Mouse (Mus musculus) midbrain, embryonic 12.5 days (tissue): ENCODE measurements around the gene Sgsm1. TPM values are rescaled to one million over a fixed set of nuclear protein-coding genes. Genes with fewer than 3 reads are reported as not detected.

Experiments used
- ATAC-seq: fragments of 200-750 bp; cut with Nextera tagmentation; 2 replicates; pipeline ENCODE4 v1.8.0; 2017; ENCODE audit warnings: low read depth, moderate TSS enrichment, moderate library complexity; ENCODE audit not compliant: low FRiP score
- H3K27ac ChIP-seq: fragments of 300-500 bp; sonication (generic); replicated peaks from 2 replicates; pipeline ENCODE4 v1.5.1; 2016; ENCODE audit warnings: mild to moderate bottlenecking
- H3K27me3 ChIP-seq: fragments of 300-500 bp; sonication (generic); 2 replicates; pipeline ENCODE4 v1.6.1; 2016; ENCODE audit warnings: mild to moderate bottlenecking
- H3K36me3 ChIP-seq: fragments of 300-500 bp; sonication (generic); 2 replicates; pipeline ENCODE4 v1.6.1; 2016
- H3K4me1 ChIP-seq: fragments of 300-500 bp; sonication (generic); 2 replicates; pipeline ENCODE4 v1.6.1; 2016
- H3K4me2 ChIP-seq: fragments of 300-500 bp; sonication (generic); replicated peaks from 2 replicates; pipeline ENCODE4 v1.6.1; 2016; ENCODE audit warnings: mild to moderate bottlenecking, moderate library complexity
- H3K4me3 ChIP-seq: fragments of 300-500 bp; sonication (generic); 2 replicates; pipeline ENCODE4 v1.5.1; 2016; ENCODE audit warnings: mild to moderate bottlenecking
- H3K9ac ChIP-seq: fragments of 300-500 bp; sonication (generic); replicated peaks from 2 replicates; pipeline ENCODE4 v1.6.1; 2016; ENCODE audit warnings: mild to moderate bottlenecking, moderate library complexity
- H3K9me3 ChIP-seq: fragments of 300-500 bp; sonication (generic); 2 replicates; pipeline ENCODE4 v1.6.1; 2016; ENCODE audit warnings: mild to moderate bottlenecking
- whole genome bisulfite sequencing: fragments of 180-500 bp; shearing (Covaris S2); methylation state at CpG from one replicate; pipeline ENCODE4 v1.1.7; 2016; 5-methylcytosine and 5-hydroxymethylcytosine counted together
- polyA plus RNA-seq: library from polyadenylated mRNA; unstranded; fragments of >200 nt; fragmentation: Nextera tagmentation; extraction: Ambion mirVana; gene quantifications from 2 replicates; pipeline ENCODE4 v1.2.1, GENCODE M21; 2016

Sgsm1 gene
- polyA plus RNA-seq, 1 experiment from 2014 or later: 19.5 TPM

GRCm38 (mm10) chr5:113292832-113293231 is 17.8 kb downstream of the Sgsm1 start:
- Histone ChIP-seq H3K27ac (no peak overlapping the region), H3K4me2 (no peak overlapping the region), H3K4me1 (peaks cover 16% of the 10 kb centered on the region), H3K36me3 (no peaks in the 10 kb centered on the region), H3K27me3 (peaks cover 47% of the 10 kb centered on the region), H3K4me3 (no peak overlapping the region), H3K9ac (no peak overlapping the region), H3K9me3 (no peaks in the 10 kb centered on the region)
- ATAC-seq: no peak
- 66% methylated on average over 8 of the region's 8 CpGs for WGBS

GRCm38 (mm10) chr5:113292179-113292578 is 18.4 kb downstream of the Sgsm1 start:
- Histone ChIP-seq H3K9me3 (no peaks in the 10 kb centered on the region), H3K4me3 (no peak overlapping the region), H3K4me2 (no peak overlapping the region), H3K4me1 (peaks cover 17% of the 10 kb centered on the region), H3K36me3 (no peaks in the 10 kb centered on the region), H3K27me3 (peaks cover 53% of the 10 kb centered on the region), H3K27ac (no peak overlapping the region), H3K9ac (no peak overlapping the region)
- no peak for ATAC-seq
- WGBS: 13% methylated on average over 8 of the region's 8 CpGs

GRCm38 (mm10) chr5:113291125-113291524 is 19.5 kb downstream of the Sgsm1 start:
- H3K27me3 ChIP-seq: peaks cover 63% of the 10 kb centered on the region
- H3K27ac ChIP-seq: no peak overlapping the region
- H3K4me2 ChIP-seq: no peak overlapping the region
- WGBS: 75% methylated on average over 4 of the region's 4 CpGs
- H3K36me3 ChIP-seq: no peaks in the 10 kb centered on the region
- no peak overlapping the region for H3K9ac ChIP-seq
- peaks cover 24% of the 10 kb centered on the region for H3K4me1 ChIP-seq
- no peak for ATAC-seq
- H3K9me3 ChIP-seq: no peaks in the 10 kb centered on the region
- H3K4me3 ChIP-seq: no peak overlapping the region

GRCm38 (mm10) chr5:113290149-113290548 is 20.4 kb downstream of the Sgsm1 start:
- Histone ChIP-seq H3K4me1 (peaks cover 20% of the 10 kb centered on the region), H3K36me3 (no peaks in the 10 kb centered on the region), H3K4me3 (no peak overlapping the region), H3K9ac (no peak overlapping the region), H3K27ac (no peak overlapping the region), H3K9me3 (no peaks in the 10 kb centered on the region), H3K27me3 (peaks cover 72% of the 10 kb centered on the region), H3K4me2 (no peak overlapping the region)
- ATAC-seq: no peak
- 35% methylated on average over 14 of the region's 14 CpGs for WGBS

GRCm38 (mm10) chr5:113288490-113288889 is 22.1 kb downstream of the Sgsm1 start:
- Histone ChIP-seq H3K4me1 (peaks cover 20% of the 10 kb centered on the region), H3K9ac (no peak overlapping the region), H3K27me3 (peaks cover 70% of the 10 kb centered on the region), H3K27ac (no peak overlapping the region), H3K4me3 (no peak overlapping the region), H3K36me3 (no peaks in the 10 kb centered on the region), H3K9me3 (no peaks in the 10 kb centered on the region), H3K4me2 (no peak overlapping the region)
- 46% methylated on average over 13 of the region's 13 CpGs for WGBS
- ATAC-seq: no peak

- no peak for ATAC-seq
- Histone ChIP-seq H3K4me1 (peaks cover 18% of the 10 kb centered on the region), H3K4me3 (no peak overlapping the region), H3K9me3 (no peaks in the 10 kb centered on the region), H3K9ac (no peak overlapping the region), H3K36me3 (no peaks in the 10 kb centered on the region), H3K27ac (no peak overlapping the region), H3K4me2 (no peak overlapping the region), H3K27me3 (peaks cover 68% of the 10 kb centered on the region)
- WGBS: 49% methylated on average over 5 of the region's 5 CpGs
These were observed 22.8 kb downstream of the Sgsm1 start for GRCm38 (mm10) chr5:113287762-113288161.

- H3K27ac ChIP-seq: no peak overlapping the region
- no peaks in the 10 kb centered on the region for H3K36me3 ChIP-seq
- WGBS: 2% methylated on average over 56 of the region's 60 CpGs
- H3K9ac ChIP-seq: no peak overlapping the region
- peaks cover 63% of the 10 kb centered on the region for H3K27me3 ChIP-seq
- ATAC-seq: no peak
- H3K4me2 ChIP-seq: peak overlapping the region; percentile 54
- H3K4me3 ChIP-seq: peak overlapping the region; percentile 27
- H3K9me3 ChIP-seq: no peaks in the 10 kb centered on the region
- peaks cover 10% of the 10 kb centered on the region for H3K4me1 ChIP-seq
These were observed 23.7 kb downstream of the Sgsm1 start for GRCm38 (mm10) chr5:113286591-113287520.

- H3K9me3 ChIP-seq: no peaks in the 10 kb centered on the region
- H3K4me2 ChIP-seq: no peak overlapping the region
- no peak overlapping the region for H3K9ac ChIP-seq
- no peak for ATAC-seq
- 78% methylated on average over 11 of the region's 11 CpGs for WGBS
- no peak overlapping the region for H3K4me3 ChIP-seq
- H3K4me1 ChIP-seq: peaks cover 10% of the 10 kb centered on the region
- H3K27ac ChIP-seq: no peak overlapping the region
- H3K27me3 ChIP-seq: peaks cover 57% of the 10 kb centered on the region
- 0 out of 2 replicates have a peak, but pooled peaks cover 3% of the 10 kb centered on the region for H3K36me3 ChIP-seq
These were observed 24.5 kb downstream of the Sgsm1 start for GRCm38 (mm10) chr5:113286048-113286447.

- H3K36me3 ChIP-seq: 0 out of 2 replicates have a peak, but pooled peaks cover 3% of the 10 kb centered on the region
- no peaks in the 10 kb centered on the region for H3K9me3 ChIP-seq
- H3K4me3 ChIP-seq: no peak overlapping the region
- peaks cover 52% of the 10 kb centered on the region for H3K27me3 ChIP-seq
- H3K4me1 ChIP-seq: peaks cover 13% of the 10 kb centered on the region
- H3K27ac ChIP-seq: no peak overlapping the region
- no peak for ATAC-seq
- no peak overlapping the region for H3K4me2 ChIP-seq
- 62% methylated on average over 16 of the region's 16 CpGs for WGBS
- H3K9ac ChIP-seq: no peak overlapping the region
These were observed 25.0 kb downstream of the Sgsm1 start for GRCm38 (mm10) chr5:113285541-113285940.

- Histone ChIP-seq H3K4me1 (peaks cover 23% of the 10 kb centered on the region), H3K9ac (no peak overlapping the region), H3K27me3 (peaks cover 36% of the 10 kb centered on the region), H3K9me3 (no peaks in the 10 kb centered on the region), H3K4me3 (no peak overlapping the region), H3K36me3 (peaks cover 5% of the 10 kb centered on the region; the same call in 1 of the 2 replicates), H3K27ac (no peak overlapping the region), H3K4me2 (no peak overlapping the region)
- whole genome bisulfite sequencing: 84% methylated on average over 2 of the region's 2 CpGs
- no peak for ATAC-seq
These were observed 26.9 kb downstream of the Sgsm1 start for GRCm38 (mm10) chr5:113283726-113284125.

GRCm38 (mm10) chr5:113281557-113281956 is 29.0 kb downstream of the Sgsm1 start:
- Histone ChIP-seq H3K9ac (no peak overlapping the region), H3K4me1 (peaks cover 15% of the 10 kb centered on the region), H3K27ac (no peak overlapping the region), H3K36me3 (peaks cover 24% of the 10 kb centered on the region), H3K4me2 (no peak overlapping the region), H3K9me3 (no peaks in the 10 kb centered on the region), H3K27me3 (peaks cover 14% of the 10 kb centered on the region; the same call in 1 of the 2 replicates), H3K4me3 (no peak overlapping the region)
- 93% methylated on average over 7 of the region's 7 CpGs for WGBS
- no peak for ATAC-seq

GRCm38 (mm10) chr5:113280138-113280856 is 30.3 kb downstream of the Sgsm1 start:
- Histone ChIP-seq H3K4me1 (peaks cover 14% of the 10 kb centered on the region; the same call in 1 of the 2 replicates), H3K36me3 (peaks cover 36% of the 10 kb centered on the region), H3K27ac (peak overlapping the region; percentile 39), H3K27me3 (peaks cover 2% of the 10 kb centered on the region; the same call in 1 of the 2 replicates), H3K4me2 (peak overlapping the region; percentile 56), H3K9ac (peak overlapping the region; percentile 51), H3K4me3 (peak overlapping the region; percentile 41), H3K9me3 (no peaks in the 10 kb centered on the region)
- WGBS: 30% methylated on average over 15 of the region's 15 CpGs
- peak; percentile 84 for ATAC-seq
